ENCODE assay signal across 13 mouse cellular contexts in the genomic region with DNA sequence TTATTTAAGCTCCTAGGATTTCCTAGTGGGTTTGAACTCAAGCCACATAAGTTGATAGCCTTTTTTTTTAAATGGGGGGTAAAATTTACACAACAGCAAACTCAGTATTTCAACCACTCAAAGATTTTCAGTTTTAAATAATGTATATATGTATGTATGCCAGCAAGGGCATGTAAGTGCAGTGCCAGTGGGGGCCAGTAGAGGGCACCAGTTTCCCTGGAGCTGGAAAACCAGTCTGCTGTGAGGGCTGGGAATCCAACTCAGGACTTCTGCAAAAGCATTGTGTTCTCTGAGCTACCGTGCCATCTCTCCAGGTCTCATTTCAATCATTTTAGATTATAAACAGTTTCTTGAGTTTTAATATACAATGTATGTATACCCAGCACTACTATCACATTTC.
A peak's percentile ranks its signal among the peaks of the same experiment; 100 is the strongest.
DNase-seq lines count a peak whose midpoint lies in the region; ATAC-seq and TF ChIP-seq lines count a peak whose summit lies in the region.
"Had no signal": no experiment of that assay in that cellular context is flagged by ENCODE, and none has a peak within 500 bp of the region (broad histone marks: within the 10 kb centered on the region; RNA-seq: fewer than 3 reads in every experiment).

No protein-coding gene starts in this region.

- 93% methylated on average over 1 of the region's 1 CpGs for WGBS in heart, postnatal 0 days
- WGBS in heart, embryonic 12.5 days, result 96% methylated on average over 1 of the region's 1 CpGs
- 100% methylated on average over 1 of the region's 1 CpGs for WGBS in thymus, adult 2 months
- WGBS in midbrain, embryonic 13.5 days, result 86% methylated on average over 1 of the region's 1 CpGs

- 0 out of 2 replicates have a peak, but pooled peaks cover 4% of the 10 kb centered on the region for H3K4me1 ChIP-seq in heart, postnatal 0 days (ENCODE audit: control insufficient read depth, insufficient read depth)
- H3K4me1 ChIP-seq in heart, embryonic 12.5 days (replicated peaks), result peaks cover 8% of the 10 kb centered on the region
- no peaks in the 10 kb centered on the region for H3K4me1 ChIP-seq in thymus, adult 2 months (replicated peaks; ENCODE audit: control insufficient read depth, insufficient read depth, low read length)
- no peaks in the 10 kb centered on the region for H3K4me1 ChIP-seq in midbrain, embryonic 13.5 days (replicated peaks)
- H3K4me1 ChIP-seq: liver, embryonic 15.5 days; midbrain, embryonic 15.5 days had no signal

- no peak overlapping the region for H3K9ac ChIP-seq in heart, postnatal 0 days (replicated peaks; ENCODE audit: low read depth, low read length)
- no peak overlapping the region for H3K9ac ChIP-seq in heart, embryonic 12.5 days
- no peak overlapping the region for H3K9ac ChIP-seq in midbrain, embryonic 13.5 days (replicated peaks)
- H3K9ac ChIP-seq: liver, embryonic 15.5 days; midbrain, embryonic 15.5 days had no signal

- H3K4me2 ChIP-seq in heart, postnatal 0 days (ENCODE audit: low read depth, low read length), result no peak overlapping the region
- H3K4me2 ChIP-seq in heart, embryonic 12.5 days, result no peak overlapping the region
- no peak overlapping the region for H3K4me2 ChIP-seq in midbrain, embryonic 13.5 days (replicated peaks)
- H3K4me2 ChIP-seq: liver, embryonic 15.5 days; midbrain, embryonic 15.5 days had no signal

- no peaks in the 10 kb centered on the region for H3K9me3 ChIP-seq in heart, postnatal 0 days (replicated peaks; ENCODE audit: control insufficient read depth, low read length)
- peaks cover 5% of the 10 kb centered on the region; the same call in 1 of the 2 replicates for H3K9me3 ChIP-seq in heart, embryonic 12.5 days (replicated peaks)
- no peaks in the 10 kb centered on the region for H3K9me3 ChIP-seq in midbrain, embryonic 13.5 days
- H3K9me3 ChIP-seq: liver, embryonic 15.5 days; midbrain, embryonic 15.5 days had no signal

- H3K27me3 ChIP-seq in heart, postnatal 0 days (ENCODE audit: control insufficient read depth, insufficient read depth, low read length), result no peaks in the 10 kb centered on the region
- H3K27me3 ChIP-seq in heart, embryonic 12.5 days (replicated peaks), result no peaks in the 10 kb centered on the region
- H3K27me3 ChIP-seq in thymus, adult 2 months (ENCODE audit: control insufficient read depth, insufficient read depth, low read length), result no peaks in the 10 kb centered on the region
- H3K27me3 ChIP-seq in midbrain, embryonic 13.5 days, result peaks cover 3% of the 10 kb centered on the region; the same call in 1 of the 2 replicates
- H3K27me3 ChIP-seq: liver, embryonic 15.5 days had no signal

- H3K4me3 ChIP-seq in heart, postnatal 0 days (ENCODE audit: low read depth, low read length), result no peak overlapping the region
- no peak overlapping the region for H3K4me3 ChIP-seq in heart, embryonic 12.5 days
- H3K4me3 ChIP-seq in thymus, adult 2 months (ENCODE audit: control insufficient read depth, insufficient read depth, low read length), result no peak overlapping the region
- H3K4me3 ChIP-seq in midbrain, embryonic 13.5 days (replicated peaks), result no peak overlapping the region
- H3K4me3 ChIP-seq: erythroblast, embryonic 14.5 days; liver, embryonic 15.5 days; midbrain, embryonic 15.5 days had no signal

- no peak for ATAC-seq in heart, postnatal 0 days (ENCODE audit: insufficient read depth, low read depth)
- ATAC-seq in heart, embryonic 12.5 days (ENCODE audit: insufficient number of reproducible peaks, low FRiP score), result no peak
- ATAC-seq in midbrain, embryonic 13.5 days, result no peak
- ATAC-seq: midbrain, embryonic 15.5 days had no signal

- H3K36me3 ChIP-seq in heart, postnatal 0 days (replicated peaks; ENCODE audit: control insufficient read depth, insufficient read depth, low read length), result no peaks in the 10 kb centered on the region
- H3K36me3 ChIP-seq in heart, embryonic 12.5 days, result no peaks in the 10 kb centered on the region
- no peaks in the 10 kb centered on the region for H3K36me3 ChIP-seq in thymus, adult 2 months (ENCODE audit: control insufficient read depth, insufficient read depth, low read length)
- no peaks in the 10 kb centered on the region for H3K36me3 ChIP-seq in midbrain, embryonic 13.5 days
- H3K36me3 ChIP-seq: liver, embryonic 15.5 days; midbrain, embryonic 15.5 days had no signal

- TF ChIP-seq EP300 in heart, postnatal 0 days (IDR thresholded peaks at IDR 0.05; ENCODE audit: low read depth), result no peak

- H3K27ac ChIP-seq in heart, postnatal 0 days (ENCODE audit: low read depth), result no peak overlapping the region
- H3K27ac ChIP-seq in heart, embryonic 12.5 days (ENCODE audit: poor library complexity, severe bottlenecking), result no peak overlapping the region
- no peak overlapping the region for H3K27ac ChIP-seq in thymus, adult 2 months (ENCODE audit: control insufficient read depth, insufficient read depth, low read length)
- H3K27ac ChIP-seq in midbrain, embryonic 13.5 days, result no peak overlapping the region
- H3K27ac ChIP-seq: liver, embryonic 15.5 days; midbrain, embryonic 15.5 days had no signal

- TF ChIP-seq POLR2A in thymus, adult 2 months (IDR thresholded peaks at IDR 0.05; ENCODE audit: control insufficient read depth, extremely low read depth, insufficient read depth, low read length, poor library complexity), result no peak
- no peak for TF ChIP-seq POLR2A in brain, embryonic 14.5 days (IDR thresholded peaks at IDR 0.05; ENCODE audit: borderline replicate concordance, extremely low read depth, insufficient read depth, insufficient read length, poor library complexity, severe bottlenecking)

- TF ChIP-seq CTCF in heart, postnatal 0 days (IDR thresholded peaks at IDR 0.05; ENCODE audit: low read depth), result peak; percentile 15; the same call in 1 of the 2 replicates
- peak; percentile 55; the same call in 1 of the 2 replicates for TF ChIP-seq CTCF in thymus, adult 2 months (IDR thresholded peaks at IDR 0.05; ENCODE audit: borderline replicate concordance, control insufficient read depth, extremely low read depth, insufficient read depth, low read length, poor library complexity)
- TF ChIP-seq CTCF in brain, embryonic 14.5 days (IDR thresholded peaks at IDR 0.05; ENCODE audit: borderline replicate concordance, extremely low read depth, insufficient read depth, insufficient read length), result peak; percentile 41; the same call in 1 of the 2 replicates

- no peak for DNase-seq in heart, postnatal 0 days (ENCODE audit: low spot score)
- DNase-seq in thymus, adult 2 months, result peak; percentile 28
- no peak for DNase-seq in thymus, adult 18-20 months
- DNase-seq in brain, embryonic 14.5 days (ENCODE audit: low read depth), result no peak
- peak; percentile 39 for DNase-seq in thymus, postnatal 4 days
- no peak for DNase-seq in ovary, postnatal 14 days (ENCODE audit: low spot score)
- DNase-seq: adrenal gland, postnatal 25 days; cerebellum, postnatal 10 days had no signal

Comparison
In these comparisons a context has a peak if more than half of its experiments do, and no peak if none do; other contexts are left out.
1. DNase-seq: peak in thymus, adult 2 months (single experiment) and thymus, postnatal 4 days (single experiment); none in heart, postnatal 0 days (single experiment), thymus, adult 18-20 months (0 of 2), brain, embryonic 14.5 days (single experiment) and ovary, postnatal 14 days (single experiment).
2. Peak in every context shown above with its lines, with median percentiles within 50 percentile points of each other: CTCF ChIP-seq.